Mouse (Mus musculus) neural tube, embryonic 12.5 days (tissue): ENCODE data around the gene Iffo1. TPM values are rescaled to one million over a fixed set of nuclear protein-coding genes. Genes with fewer than 3 reads are reported as not detected.
"Not testable (repeated sequence)": the region's sequence is repeated elsewhere in the genome, so short reads cannot be mapped to it uniquely, and the experiment has no call there.

ENCODE experiments used
- ATAC-seq: fragments of 200-750 bp; cut with Nextera tagmentation; 2 replicates; pipeline ENCODE4 v1.8.0; 2017; ENCODE audit warnings: low read depth, mild to moderate bottlenecking, moderate TSS enrichment, moderate library complexity; ENCODE audit not compliant: low FRiP score
- H3K27ac ChIP-seq: fragments of 300-500 bp; sonication (generic); 2 replicates; pipeline ENCODE4 v1.5.1; 2016
- H3K27me3 ChIP-seq: fragments of 300-500 bp; sonication (generic); replicated peaks from 2 replicates; pipeline ENCODE4 v1.6.1; 2016; ENCODE audit warnings: mild to moderate bottlenecking
- H3K36me3 ChIP-seq: fragments of 300-500 bp; sonication (generic); 2 replicates; pipeline ENCODE4 v1.6.1; 2016; ENCODE audit warnings: mild to moderate bottlenecking
- H3K4me1 ChIP-seq: fragments of 300-500 bp; sonication (generic); 2 replicates; pipeline ENCODE4 v1.6.1; 2016
- H3K4me2 ChIP-seq: fragments of 300-500 bp; sonication (generic); replicated peaks from 2 replicates; pipeline ENCODE4 v1.6.1; 2016; ENCODE audit warnings: mild to moderate bottlenecking
- H3K4me3 ChIP-seq: fragments of 300-500 bp; sonication (generic); 2 replicates; pipeline ENCODE4 v1.5.1; 2016
- H3K9ac ChIP-seq: fragments of 300-500 bp; sonication (generic); 2 replicates; pipeline ENCODE4 v1.6.1; 2016; ENCODE audit warnings: mild to moderate bottlenecking
- H3K9me3 ChIP-seq: fragments of 300-500 bp; sonication (generic); 2 replicates; pipeline ENCODE4 v1.6.1; 2016; ENCODE audit warnings: mild to moderate bottlenecking
- WGBS: fragments of 180-500 bp; shearing (Covaris S2); methylation state at CpG from one replicate; pipeline ENCODE4 v1.1.7; 2016; 5-methylcytosine and 5-hydroxymethylcytosine counted together
- polyA plus RNA-seq: library from polyadenylated mRNA; unstranded; fragments of >200 nt; fragmentation: Nextera tagmentation; extraction: Ambion mirVana; gene quantifications from 2 replicates; pipeline ENCODE4 v1.2.1, GENCODE M21; 2016

The Iffo1 gene
- polyA plus RNA-seq, 1 experiment from 2014 or later = 22.6 TPM

DNA sequence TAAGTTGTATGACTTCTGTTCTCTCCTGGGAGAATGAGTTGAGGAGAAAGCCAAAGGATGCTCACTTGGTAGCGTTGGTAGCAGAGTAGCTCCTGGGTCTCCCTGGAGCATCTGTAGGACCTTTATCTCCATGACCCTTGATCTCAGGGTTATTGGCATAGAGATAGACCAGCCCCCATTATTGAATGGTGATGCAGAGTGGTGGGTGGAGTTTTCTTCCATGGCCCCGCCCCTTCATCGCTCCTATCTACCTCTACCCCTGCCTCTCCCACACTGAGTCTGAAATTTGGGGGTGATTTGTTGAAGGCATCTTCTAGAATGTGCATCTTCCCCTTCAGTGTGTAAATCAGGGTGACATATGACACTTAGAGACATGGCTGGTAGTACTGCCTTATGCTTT lies 11.4 kb downstream of the Iffo1 start:
- ATAC-seq = peak; percentile 10
- 87% methylated on average over 3 of the region's 3 CpGs for WGBS
- H3K4me1 ChIP-seq = peaks cover 27% of the 10 kb centered on the region

GRCm38 (mm10) chr6:125156903-125157614 lies 12.0 kb downstream of the Iffo1 start:
- 16% methylated on average over 7 of the region's 7 CpGs for WGBS
- ATAC-seq = peak; percentile 44
- Histone ChIP-seq H3K4me3 (no peak overlapping the region), H3K36me3 (peaks cover 59% of the 10 kb centered on the region), H3K27ac (peak overlapping the region; percentile 54; the same call in 1 of the 2 replicates), H3K9me3 (no peaks in the 10 kb centered on the region), H3K9ac (0 out of 2 replicates have a peak overlapping the region, but pooled peaks have one; percentile 3), H3K4me1 (peaks cover 27% of the 10 kb centered on the region), H3K27me3 (no peaks in the 10 kb centered on the region), H3K4me2 (no peak overlapping the region)

More for the DNA sequence above, 11.4 kb downstream of the Iffo1 start:
- no peaks in the 10 kb centered on the region for H3K27me3 ChIP-seq
- H3K9me3 ChIP-seq = no peaks in the 10 kb centered on the region
- H3K9ac ChIP-seq = no peak overlapping the region
- H3K4me2 ChIP-seq = no peak overlapping the region
- H3K36me3 ChIP-seq = peaks cover 59% of the 10 kb centered on the region
- H3K27ac ChIP-seq = no peak overlapping the region
- no peak overlapping the region for H3K4me3 ChIP-seq

- 86% methylated on average over 15 of the region's 15 CpGs for WGBS
- H3K4me3 ChIP-seq = no peak overlapping the region
- H3K36me3 ChIP-seq = peaks cover 54% of the 10 kb centered on the region
- H3K27me3 ChIP-seq = no peaks in the 10 kb centered on the region
- H3K9ac ChIP-seq = no peak overlapping the region
- H3K4me2 ChIP-seq = no peak overlapping the region
- H3K9me3 ChIP-seq = no peaks in the 10 kb centered on the region
- peaks cover 32% of the 10 kb centered on the region for H3K4me1 ChIP-seq
- no peak overlapping the region for H3K27ac ChIP-seq
- no peak for ATAC-seq
Measured at GRCm38 (mm10) chr6:125158944-125159492, 14.0 kb downstream of the Iffo1 start.

DNA sequence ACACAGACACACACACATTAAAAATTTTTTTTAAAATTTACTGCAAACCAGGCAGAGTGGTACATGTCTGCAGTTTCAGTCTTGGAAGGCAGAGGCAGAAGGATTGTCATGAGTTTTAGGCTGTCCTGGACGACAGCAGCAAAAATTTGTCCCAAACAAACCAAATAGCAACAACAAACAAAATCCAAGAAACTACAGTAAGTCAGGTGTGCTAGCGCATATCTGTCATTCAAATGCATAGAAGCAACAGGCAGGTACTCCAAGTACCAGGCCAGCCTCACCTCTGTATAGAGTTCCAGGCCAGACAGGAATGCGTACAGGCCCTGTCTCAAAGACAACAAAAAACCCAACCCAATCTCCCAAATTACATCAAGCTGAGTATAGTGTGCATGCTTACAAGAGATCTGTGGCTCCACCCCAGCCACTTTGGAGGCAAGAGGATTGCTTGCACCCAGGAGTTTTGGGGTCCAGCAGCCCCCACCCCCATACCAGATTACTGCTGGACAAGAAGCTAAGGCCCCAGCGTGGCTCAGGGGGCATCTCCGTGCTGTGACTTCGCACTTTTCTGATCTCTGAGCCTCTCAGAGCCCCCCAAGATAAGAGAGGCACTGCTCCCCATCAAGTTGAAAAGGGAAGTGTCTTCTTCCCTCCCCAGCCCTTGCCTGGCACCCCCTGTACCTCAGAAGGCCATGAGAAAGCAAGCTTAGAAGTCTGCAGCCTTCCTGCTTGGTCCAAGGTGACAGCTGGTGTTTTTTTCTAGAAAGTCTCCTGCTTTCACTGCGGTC lies 14.9 kb downstream of the Iffo1 start:
- Histone ChIP-seq H3K4me3 (no peak overlapping the region), H3K27ac (no peak overlapping the region), H3K9ac (no peak overlapping the region), H3K4me1 (peaks cover 38% of the 10 kb centered on the region), H3K27me3 (no peaks in the 10 kb centered on the region), H3K4me2 (no peak overlapping the region), H3K9me3 (no peaks in the 10 kb centered on the region), H3K36me3 (peaks cover 52% of the 10 kb centered on the region)
- no peak for ATAC-seq
- 89% methylated on average over 7 of the region's 7 CpGs for WGBS

DNA sequence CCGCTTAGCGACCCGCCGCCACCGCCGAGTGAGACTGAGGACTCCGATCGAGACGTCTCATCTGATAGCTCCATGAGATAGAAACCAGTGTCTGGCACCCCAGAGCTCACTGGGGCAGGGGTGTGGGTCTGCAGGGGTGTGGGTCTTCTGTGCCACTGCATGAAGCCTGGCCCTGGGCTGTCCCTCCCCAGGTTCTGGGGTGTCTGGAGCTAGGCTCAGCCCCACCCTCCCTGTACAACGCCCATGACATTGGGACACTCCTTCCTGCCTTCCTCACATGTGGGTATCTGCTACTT lies 15.5 kb downstream of the Iffo1 start:
- Histone ChIP-seq H3K4me2 (no peak overlapping the region), H3K27ac (no peak overlapping the region), H3K36me3 (peaks cover 49% of the 10 kb centered on the region), H3K27me3 (no peaks in the 10 kb centered on the region), H3K9ac (no peak overlapping the region), H3K4me3 (no peak overlapping the region), H3K9me3 (no peaks in the 10 kb centered on the region), H3K4me1 (peaks cover 38% of the 10 kb centered on the region)
- ATAC-seq = no peak
- WGBS = 60% methylated on average over 10 of the region's 10 CpGs

GRCm38 (mm10) chr6:125160854-125161760 lies 16.1 kb downstream of the Iffo1 start:
- no peak for ATAC-seq
- no peak overlapping the region for H3K27ac ChIP-seq
- peaks cover 42% of the 10 kb centered on the region for H3K4me1 ChIP-seq
- H3K36me3 ChIP-seq = peaks cover 48% of the 10 kb centered on the region
- H3K4me2 ChIP-seq = no peak overlapping the region
- H3K9ac ChIP-seq = no peak overlapping the region
- no peaks in the 10 kb centered on the region for H3K9me3 ChIP-seq
- no peak overlapping the region for H3K4me3 ChIP-seq
- H3K27me3 ChIP-seq = no peaks in the 10 kb centered on the region
- WGBS = 13% methylated on average over 22 of the region's 22 CpGs

GRCm38 (mm10) chr6:125161971-125162370 lies 16.9 kb downstream of the Iffo1 start:
- Histone ChIP-seq H3K36me3 (peaks cover 48% of the 10 kb centered on the region), H3K4me1 (peaks cover 43% of the 10 kb centered on the region)
- H3K27ac ChIP-seq, H3K9ac ChIP-seq, H3K4me2 ChIP-seq, H3K27me3 ChIP-seq, ATAC-seq, H3K4me3 ChIP-seq, H3K9me3 ChIP-seq: not testable (repeated sequence)
- WGBS = 15% methylated on average over 4 of the region's 5 CpGs

- not testable (repeated sequence) for H3K9me3 ChIP-seq, H3K4me2 ChIP-seq, H3K9ac ChIP-seq, H3K27me3 ChIP-seq, ATAC-seq, H3K27ac ChIP-seq, H3K4me3 ChIP-seq
- H3K4me1 ChIP-seq = peaks cover 43% of the 10 kb centered on the region
- 76% methylated on average over 13 of the region's 16 CpGs for WGBS
- H3K36me3 ChIP-seq = peaks cover 53% of the 10 kb centered on the region
Measured at GRCm38 (mm10) chr6:125162615-125163305, 17.7 kb downstream of the Iffo1 start.

- 7% methylated on average over 20 of the region's 20 CpGs for WGBS
- peaks cover 58% of the 10 kb centered on the region for H3K36me3 ChIP-seq
- H3K9me3 ChIP-seq = no peaks in the 10 kb centered on the region
- peak overlapping the region; percentile 98 for H3K9ac ChIP-seq
- peak overlapping the region; percentile 72 for H3K4me2 ChIP-seq
- no peak for ATAC-seq
- peak overlapping the region; percentile 96 for H3K4me3 ChIP-seq
- H3K4me1 ChIP-seq = peaks cover 42% of the 10 kb centered on the region
- H3K27ac ChIP-seq = no peak overlapping the region
- no peaks in the 10 kb centered on the region for H3K27me3 ChIP-seq
Measured at GRCm38 (mm10) chr6:125163801-125164657, 19.0 kb downstream of the Iffo1 start.

GRCm38 (mm10) chr6:125164672-125165327 lies 19.8 kb downstream of the Iffo1 start:
- no peaks in the 10 kb centered on the region for H3K9me3 ChIP-seq
- peak overlapping the region; percentile 98 for H3K9ac ChIP-seq
- peak overlapping the region; percentile 72 for H3K4me2 ChIP-seq
- H3K4me1 ChIP-seq = peaks cover 42% of the 10 kb centered on the region
- H3K27ac ChIP-seq = peak overlapping the region; percentile 85
- peak; percentile 63 for ATAC-seq
- under 1% methylated on average over 39 of the region's 39 CpGs for WGBS
- peak overlapping the region; percentile 96 for H3K4me3 ChIP-seq
- peaks cover 58% of the 10 kb centered on the region for H3K36me3 ChIP-seq
- no peaks in the 10 kb centered on the region for H3K27me3 ChIP-seq
